In the genomic region with DNA sequence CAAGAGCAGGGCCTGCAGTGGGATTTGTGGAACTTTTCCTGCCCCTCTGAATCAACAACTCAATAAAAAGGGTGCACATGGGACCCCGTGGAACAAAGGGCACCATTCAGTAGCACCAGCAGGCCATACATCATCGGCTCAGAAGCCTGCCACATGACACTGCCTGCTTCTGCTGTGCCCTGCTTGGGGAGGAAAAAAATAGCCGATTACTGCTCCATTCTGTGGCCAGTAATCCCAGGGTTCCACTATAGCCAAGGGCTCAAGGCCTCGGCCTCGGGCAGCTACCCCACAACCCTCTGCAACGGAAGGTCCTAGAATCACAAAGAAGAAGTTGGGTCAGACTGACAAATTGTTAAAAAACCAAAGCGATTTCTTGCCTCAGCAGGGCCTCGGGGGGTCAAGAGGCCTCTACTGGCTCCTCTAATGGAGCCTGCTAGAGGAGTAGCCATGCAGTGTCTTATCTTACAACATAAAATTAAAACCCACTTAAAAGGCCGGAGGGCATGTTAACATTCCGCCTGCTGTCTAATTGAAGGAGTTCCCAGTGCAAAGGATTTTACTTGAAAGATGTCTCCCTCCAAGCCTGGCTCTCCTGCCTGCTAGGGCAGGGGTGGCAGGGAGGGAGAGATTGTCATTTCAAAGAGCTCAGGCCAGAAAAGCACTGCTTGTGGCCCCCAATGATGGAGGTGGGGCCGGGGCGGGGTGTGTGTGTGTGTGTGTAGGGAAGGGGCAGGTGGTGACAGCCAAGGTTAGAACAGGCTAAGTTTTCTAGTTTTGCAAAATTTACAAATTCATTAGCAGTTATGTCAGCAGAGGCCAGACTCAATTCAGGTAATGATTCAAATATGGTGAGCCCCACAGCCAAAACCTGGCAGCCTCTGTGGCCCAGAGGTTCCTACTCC, we compare ENCODE assay signal across 11 mouse cellular contexts. TPM values are rescaled to one million over a fixed set of nuclear protein-coding genes. Genes with fewer than 3 reads are reported as not detected.
DNase-seq lines count a peak whose midpoint lies in the region; ATAC-seq lines count a peak whose summit lies in the region.
"Had no signal": no experiment of that assay in that cellular context is flagged by ENCODE, and none has a peak within 500 bp of the region (broad histone marks: within the 10 kb centered on the region; RNA-seq: fewer than 3 reads in every experiment).

No protein-coding gene starts in this region.

- ATAC-seq in embryonic facial prominence, embryonic 13.5 days (ENCODE audit: insufficient number of reproducible peaks, insufficient read depth, low FRiP score, low TSS enrichment, low read depth), result no peak
- ATAC-seq in heart, embryonic 12.5 days (ENCODE audit: insufficient number of reproducible peaks, low FRiP score), result no peak

- H3K4me3 ChIP-seq in embryonic facial prominence, embryonic 13.5 days, result no peak overlapping the region
- no peak overlapping the region for H3K4me3 ChIP-seq in heart, embryonic 12.5 days

- no peaks in the 10 kb centered on the region for H3K9me3 ChIP-seq in embryonic facial prominence, embryonic 13.5 days
- H3K9me3 ChIP-seq in heart, embryonic 12.5 days (replicated peaks), result no peaks in the 10 kb centered on the region

- H3K4me2 ChIP-seq in embryonic facial prominence, embryonic 13.5 days, result peak overlapping the region; percentile 32; the same call in 1 of the 2 replicates
- no peak overlapping the region for H3K4me2 ChIP-seq in heart, embryonic 12.5 days

- peaks cover 21% of the 10 kb centered on the region for H3K27me3 ChIP-seq in embryonic facial prominence, embryonic 13.5 days
- H3K27me3 ChIP-seq in heart, embryonic 12.5 days (replicated peaks), result peaks cover 61% of the 10 kb centered on the region

- peak; percentile 17 for DNase-seq in layer of hippocampus, adult 11-12 months (ENCODE audit: low spot score)
- no peak for DNase-seq in layer of hippocampus, postnatal 14 days (ENCODE audit: low spot score in 2 of 2)
- peak; percentile 11 for DNase-seq in MN1 (ENCODE audit: low spot score)
- peak; percentile 76 for DNase-seq in mesoderm, embryonic 11.5 days (ENCODE audit: low read depth, low spot score)
- no peak for DNase-seq in cerebellum, adult 9-10 months
- no peak for DNase-seq in left cerebral cortex, postnatal 25 days (ENCODE audit: low spot score in 2 of 2)
- DNase-seq: cerebellum, postnatal 25 days; kidney, adult 2 months; layer of hippocampus, postnatal 36 days had no signal

- 14% methylated on average over 12 of the region's 12 CpGs for WGBS in embryonic facial prominence, embryonic 13.5 days
- 45% methylated on average over 12 of the region's 12 CpGs for WGBS in heart, embryonic 12.5 days

- peaks cover 4% of the 10 kb centered on the region; the same call in 1 of the 2 replicates for H3K36me3 ChIP-seq in embryonic facial prominence, embryonic 13.5 days
- no peaks in the 10 kb centered on the region for H3K36me3 ChIP-seq in heart, embryonic 12.5 days

- H3K9ac ChIP-seq in embryonic facial prominence, embryonic 13.5 days, result no peak overlapping the region
- H3K9ac ChIP-seq in heart, embryonic 12.5 days, result no peak overlapping the region

- intact Hi-C loops in left cerebral cortex, postnatal 25 days (cut with DNase I), result no loop called here

- peaks cover 30% of the 10 kb centered on the region for H3K4me1 ChIP-seq in embryonic facial prominence, embryonic 13.5 days
- H3K4me1 ChIP-seq in heart, embryonic 12.5 days (replicated peaks), result peaks cover 23% of the 10 kb centered on the region; the same call in 1 of the 2 replicates

- H3K27ac ChIP-seq in embryonic facial prominence, embryonic 13.5 days, result no peak overlapping the region
- H3K27ac ChIP-seq in heart, embryonic 12.5 days (ENCODE audit: poor library complexity, severe bottlenecking), result no peak overlapping the region

RNA-seq across cellular contexts. Expression of a gene that starts 31.1 kb away (rescaled TPM):
- total RNA-seq in layer of hippocampus, postnatal 14 days (2021), result under 1 TPM; 0.24 to 0.53 TPM
- 3.0 and 3.1 TPM in 2 replicates for polyA plus RNA-seq in embryonic facial prominence, embryonic 13.5 days (2015; fragmentation: Nextera tagmentation; extraction: Ambion mirVana)
- 0.49 and 0.94 TPM in 2 replicates for polyA plus RNA-seq in heart, embryonic 12.5 days (2016; fragmentation: Nextera tagmentation; extraction: Ambion mirVana)
- total RNA-seq in left cerebral cortex, postnatal 25 days (2021), result under 1 TPM; 0.23 to 0.32 TPM

Comparison
In these comparisons a context has a peak if more than half of its experiments do, and no peak if none do; other contexts are left out.
1. DNase-seq: peak in layer of hippocampus, adult 11-12 months (single experiment), MN1 (single experiment) and mesoderm, embryonic 11.5 days (single experiment); none in layer of hippocampus, postnatal 14 days (0 of 2), cerebellum, adult 9-10 months (single experiment) and left cerebral cortex, postnatal 25 days (0 of 2).